Mouse (Mus musculus): ENCODE measurements around the gene B4galt7.
A peak's percentile ranks its signal among the peaks of the same experiment; 100 is the strongest.
"Not testable (repeated sequence)": the region's sequence is repeated elsewhere in the genome, so short reads cannot be mapped to it uniquely, and the experiment has no call there.

The B4galt7 gene

GRCm38 (mm10) chr13:55596802-55597201, 2.9 kb upstream of the B4galt7 start:
- DNase-seq (ENCODE audit: low spot score): no peak

- peak; percentile 34 for DNase-seq (ENCODE audit: low spot score)
These were observed 961 bp downstream of the B4galt7 start for GRCm38 (mm10) chr13:55600657-55601056.

GRCm38 (mm10) chr13:55601611-55602010, 1.9 kb downstream of the B4galt7 start:
- DNase-seq (ENCODE audit: low spot score): peak; percentile 79

- DNase-seq (ENCODE audit: low spot score): no peak
These were observed 4.9 kb downstream of the B4galt7 start for GRCm38 (mm10) chr13:55604606-55605005.

GRCm38 (mm10) chr13:55606899-55607623, 7.4 kb downstream of the B4galt7 start:
- no peak for DNase-seq (ENCODE audit: low spot score)

GRCm38 (mm10) chr13:55607624-55608006, 7.9 kb downstream of the B4galt7 start:
- DNase-seq (ENCODE audit: low spot score): no peak

GRCm38 (mm10) chr13:55611996-55612395, 12.3 kb downstream of the B4galt7 start:
- no peak for DNase-seq (ENCODE audit: low spot score)

- DNase-seq (ENCODE audit: low spot score): no peak
These were observed 13.8 kb downstream of the B4galt7 start for GRCm38 (mm10) chr13:55613471-55613870.

GRCm38 (mm10) chr13:55619328-55619727, 19.6 kb downstream of the B4galt7 start:
- no peak for DNase-seq (ENCODE audit: low spot score)

- no peak for DNase-seq (ENCODE audit: low spot score)
These were observed 20.6 kb downstream of the B4galt7 start for GRCm38 (mm10) chr13:55620275-55620674.

GRCm38 (mm10) chr13:55622156-55622648, 22.5 kb downstream of the B4galt7 start:
- not testable (repeated sequence) for DNase-seq (ENCODE audit: low spot score)

- DNase-seq (ENCODE audit: low spot score): peak; percentile 91
These were observed 23.2 kb downstream of the B4galt7 start, which contains the start of gene Caml for GRCm38 (mm10) chr13:55622649-55623541. TSS of gene Caml (plus strand) at chr13:55623005.

GRCm38 (mm10) chr13:55634639-55635127, 35.0 kb downstream of the B4galt7 start, which contains the start of gene Ddx46:
TSS of gene Ddx46 (plus strand) at chr13:55635027.
- DNase-seq (ENCODE audit: low spot score): peak; percentile 88

GRCm38 (mm10) chr13:55635146-55635571, 35.5 kb downstream of the B4galt7 start:
- DNase-seq (ENCODE audit: low spot score): no peak

- DNase-seq (ENCODE audit: low spot score): no peak
These were observed 36.7 kb downstream of the B4galt7 start for GRCm38 (mm10) chr13:55636185-55636983.

- peak; percentile 71 for DNase-seq (ENCODE audit: low spot score)
These were observed 40.8 kb downstream of the B4galt7 start for GRCm38 (mm10) chr13:55640480-55640879.

- DNase-seq (ENCODE audit: low spot score): no peak
These were observed 44.8 kb downstream of the B4galt7 start for GRCm38 (mm10) chr13:55644525-55644924.

- DNase-seq (ENCODE audit: low spot score): no peak
These were observed 50.4 kb downstream of the B4galt7 start for GRCm38 (mm10) chr13:55650098-55650497.

- DNase-seq (ENCODE audit: low spot score): no peak
These were observed 51.3 kb downstream of the B4galt7 start for GRCm38 (mm10) chr13:55650980-55651379.
